Mouse (Mus musculus) left cerebral cortex, postnatal 10 days (tissue): ENCODE measurements around the gene Tmem201. TPM values are rescaled to one million over a fixed set of nuclear protein-coding genes. Genes with fewer than 3 reads are reported as not detected.
"Not testable (repeated sequence)": the region's sequence is repeated elsewhere in the genome, so short reads cannot be mapped to it uniquely, and the experiment has no call there.

Source experiments
- DNase-seq, 2 experiments: peaks; one replicate each; pipeline ENCODE4 v3.0.0; 2021 to 2022; ENCODE audit warnings: low spot score in 2 of 2, mixed read lengths in 1 of 2; ENCODE audit errors: extremely low spot score in 1 of 2
- intact Hi-C: fragments of 180-260 bp; cut with DNase I; formaldehyde crosslinking; loops from one replicate; pipeline ENCODE4 v1.15.1; 2025
- total RNA-seq, 2 experiments: library from RNA; stranded (reverse); gene quantifications; 2 replicates each; pipeline ENCODE4 v1.2.3; 2021

Tmem201 gene
- 10 to 100 TPM; 57.9 to 59.5 TPM for total RNA-seq

GRCm38 (mm10) chr4:149737383-149738324 is at the start of gene Tmem201:
Gene Tmem201, minus strand, starts transcription at chr4:149738044.
- DNase-seq: peak; percentile 91 to 97
- intact Hi-C loops: no loop called here

DNA sequence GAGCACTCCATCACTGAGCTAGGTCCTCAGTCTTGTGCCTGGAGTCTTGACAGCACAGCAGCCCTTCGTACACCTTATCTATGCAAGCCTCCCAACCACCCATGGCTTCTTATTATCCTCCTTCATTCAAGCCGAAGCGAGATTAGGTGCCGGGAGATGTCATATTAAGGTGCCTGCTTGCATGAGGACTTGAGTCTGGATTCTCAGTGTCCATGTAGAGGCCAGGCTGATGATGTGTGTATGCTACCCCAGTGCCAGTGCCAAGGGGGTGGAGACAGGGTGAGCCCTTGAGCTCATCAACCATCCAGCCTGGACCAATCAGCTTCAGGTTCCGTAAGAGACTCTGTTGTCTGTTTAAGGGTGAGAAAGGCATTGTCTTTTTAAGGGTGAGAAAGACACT is 47.1 kb upstream of the Tmem201 start:
- no peak for DNase-seq
- intact Hi-C loops: no loop called here

DNA sequence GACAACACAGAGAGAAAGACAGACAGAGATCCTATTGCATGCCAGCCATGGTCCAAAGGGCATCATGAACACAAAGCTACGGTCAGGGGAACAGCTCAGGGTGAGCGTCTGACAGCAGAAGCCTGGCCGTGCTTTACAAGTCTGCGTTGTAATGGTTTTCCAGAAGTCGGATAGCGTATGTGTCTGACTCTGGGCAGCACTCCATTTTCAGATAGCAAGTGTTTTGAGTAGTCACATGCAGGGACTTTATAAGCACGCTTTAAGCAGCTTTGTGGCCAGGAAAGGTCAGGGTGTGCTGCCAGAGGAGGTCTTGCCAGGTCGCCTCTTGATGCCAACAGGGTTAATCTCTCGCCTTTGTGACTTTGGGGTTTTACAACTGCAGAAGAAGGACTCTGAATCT is 46.5 kb upstream of the Tmem201 start:
- DNase-seq: no peak
- intact Hi-C loops: no loop called here

DNA sequence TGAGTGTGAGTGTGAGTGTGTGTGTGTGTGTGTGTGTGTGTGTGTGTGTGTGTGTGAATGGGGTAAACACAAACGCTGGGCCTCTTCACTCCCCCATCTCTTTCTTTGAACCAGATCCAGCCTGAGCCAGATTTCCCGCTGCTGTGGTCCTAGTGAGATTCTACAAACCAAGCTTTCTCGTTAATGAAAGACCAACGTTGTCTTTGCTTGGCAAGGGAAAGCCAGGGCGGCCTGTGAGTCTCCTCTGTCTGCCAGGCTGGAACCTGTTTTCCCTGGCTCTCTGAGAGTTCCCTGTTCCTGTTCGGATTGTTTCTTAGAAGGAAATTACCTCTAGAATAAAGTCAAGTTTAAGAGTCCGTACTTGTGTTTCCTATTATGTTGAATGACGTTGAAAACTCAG is 45.1 kb upstream of the Tmem201 start:
- intact Hi-C loops: no loop called here
- DNase-seq: peak in 1 of 2 experiments; percentile 61

DNA sequence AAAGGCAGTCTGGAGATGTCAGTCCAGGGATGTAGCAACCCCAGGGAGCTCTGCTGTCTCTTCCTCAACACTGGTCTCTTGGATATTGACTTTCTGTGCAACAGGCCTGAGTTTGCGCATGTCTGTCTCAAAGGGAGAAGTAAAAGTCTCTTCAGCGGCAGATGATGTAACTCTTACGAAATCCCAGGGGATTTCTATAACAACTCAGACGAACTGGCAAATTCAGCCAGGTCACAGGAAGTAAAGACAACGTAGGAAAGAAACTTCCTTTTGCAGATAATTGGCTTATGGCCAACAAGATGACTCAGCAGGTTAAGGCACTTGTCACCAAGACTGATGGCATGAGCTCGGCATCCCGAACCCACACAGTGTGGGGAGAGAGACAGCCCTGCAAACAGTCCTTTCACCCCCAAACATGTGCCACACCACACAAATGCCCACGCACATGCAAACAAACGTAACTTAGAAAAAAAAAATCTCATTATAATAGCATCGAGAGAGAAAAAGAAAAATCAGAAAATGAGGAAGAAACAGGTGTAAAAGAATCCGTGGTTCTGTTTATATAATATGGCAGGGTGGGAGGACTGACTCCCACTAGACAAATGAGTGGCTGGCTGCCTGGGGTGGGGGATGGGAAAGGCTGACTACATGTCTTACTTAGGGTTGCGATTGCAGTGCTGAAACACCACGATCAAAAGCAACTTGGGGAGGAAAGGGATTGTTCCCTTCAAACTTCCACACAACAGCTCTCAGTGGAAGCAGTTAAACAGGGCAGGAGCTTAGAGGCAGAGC is 42.9 kb upstream of the Tmem201 start:
- DNase-seq: no peak
- intact Hi-C loops: no loop called here

DNA sequence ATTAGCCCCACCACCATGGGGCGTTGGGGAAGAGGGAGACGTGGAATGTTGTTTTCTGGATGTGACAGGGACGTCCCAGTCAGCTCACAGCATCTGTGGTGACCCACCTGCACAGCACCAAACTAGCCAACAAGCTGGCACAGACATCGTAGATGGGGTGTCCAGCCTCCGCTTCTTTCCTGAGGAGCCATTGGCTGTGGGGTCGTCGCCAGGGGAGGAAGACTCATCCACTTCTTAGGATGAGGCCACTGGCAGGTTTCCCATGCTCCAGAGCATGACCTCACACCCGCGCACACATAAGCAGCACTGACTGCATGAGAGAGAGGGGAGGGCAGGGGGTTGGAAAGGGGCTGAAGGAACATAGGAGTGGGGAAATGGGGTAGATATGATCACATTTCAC is 42.1 kb upstream of the Tmem201 start:
- intact Hi-C loops: no loop called here
- DNase-seq: no peak

GRCm38 (mm10) chr4:149777126-149777525 is 39.3 kb upstream of the Tmem201 start:
- no peak for DNase-seq

GRCm38 (mm10) chr4:149775760-149776362 is 38.0 kb upstream of the Tmem201 start:
- intact Hi-C loops: no loop called here
- DNase-seq: no peak

More at GRCm38 (mm10) chr4:149777126-149777525, 39.3 kb upstream of the Tmem201 start:
- intact Hi-C loops: no loop called here

DNA sequence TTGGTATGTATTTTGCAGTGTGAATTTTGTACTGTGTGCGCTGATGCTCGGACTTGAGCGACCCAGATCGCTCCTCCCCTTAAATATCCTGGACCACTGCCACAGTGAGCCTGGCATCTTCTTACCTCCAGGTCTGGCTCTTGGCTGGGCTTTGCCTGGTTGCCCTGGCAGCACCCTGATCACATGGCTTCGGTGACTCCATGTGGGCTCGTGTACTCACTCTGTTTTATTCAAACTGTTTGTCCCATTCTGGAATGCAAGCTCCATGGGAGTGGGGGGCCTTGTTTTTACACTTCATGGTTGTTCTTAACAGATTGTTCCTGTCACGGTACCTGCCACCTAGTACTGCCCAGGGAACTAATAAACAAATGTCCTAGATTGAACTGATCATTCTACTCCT is 37.5 kb upstream of the Tmem201 start:
- DNase-seq: no peak
- intact Hi-C loops: no loop called here

- peak; percentile 91 to 98 for DNase-seq
- intact Hi-C loops: no loop called here
These were observed 36.2 kb upstream of the Tmem201 start, which contains the start of gene Slc25a33 for GRCm38 (mm10) chr4:149774094-149774470. Gene Slc25a33, minus strand, starts transcription at chr4:149774277.

DNA sequence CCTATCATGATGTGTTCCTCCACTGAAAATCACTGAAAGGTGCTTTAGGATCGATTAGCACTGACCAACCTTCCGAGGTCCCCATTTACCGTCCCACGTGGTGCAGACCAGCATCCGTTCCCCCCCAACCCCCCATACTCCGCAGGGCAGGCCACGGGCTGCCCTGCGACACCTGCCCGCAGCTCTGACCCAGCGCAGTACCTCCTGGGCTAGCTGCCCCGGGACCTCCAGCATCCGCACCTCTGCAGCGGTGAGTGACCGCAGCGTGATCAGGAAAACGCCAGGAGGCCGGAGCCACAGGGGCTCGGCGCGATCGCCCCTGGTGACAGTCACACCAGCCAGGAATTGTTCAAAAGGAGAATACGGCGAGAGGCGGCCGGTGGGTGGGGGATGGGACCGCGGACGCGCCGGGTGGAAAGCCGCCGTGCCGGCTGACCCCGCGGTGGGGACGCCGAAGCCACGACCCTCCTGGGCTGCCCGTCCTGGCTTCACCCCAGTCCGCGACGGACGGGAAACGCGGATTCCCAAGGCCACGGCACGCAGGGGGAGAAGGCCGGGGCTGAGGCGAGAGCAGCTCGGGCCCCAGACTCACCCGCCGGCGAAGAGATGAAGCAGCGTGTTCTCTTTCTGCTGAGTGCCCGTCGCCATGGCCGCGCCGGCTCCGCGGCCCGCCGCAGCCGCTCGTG is 35.7 kb upstream of the Tmem201 start:
- DNase-seq: peak in 1 of 2 experiments; percentile 72
- intact Hi-C loops: no loop called here

DNA sequence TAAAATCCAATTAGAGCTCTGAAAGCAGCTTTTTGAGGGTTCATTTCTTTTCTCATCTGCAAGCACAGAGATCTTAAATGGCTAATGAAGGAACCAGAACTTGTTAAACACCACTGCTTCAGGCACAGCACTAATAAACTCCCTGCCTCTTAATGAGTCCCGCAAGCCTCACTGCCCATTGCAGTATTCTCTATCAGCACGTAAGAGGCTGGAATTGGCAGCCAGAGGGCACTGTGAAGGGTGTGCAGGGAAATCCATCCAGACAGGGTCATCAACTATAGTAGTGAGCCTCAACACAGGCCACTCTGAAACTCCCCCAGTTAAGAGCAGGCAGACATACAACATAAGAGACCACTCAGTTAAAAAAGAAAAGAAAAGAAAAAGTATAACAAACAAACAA is 34.5 kb upstream of the Tmem201 start:
- intact Hi-C loops: no loop called here
- DNase-seq: no peak

GRCm38 (mm10) chr4:149765201-149765600 is 27.4 kb upstream of the Tmem201 start:
- DNase-seq: no peak
- intact Hi-C loops: no loop called here

DNA sequence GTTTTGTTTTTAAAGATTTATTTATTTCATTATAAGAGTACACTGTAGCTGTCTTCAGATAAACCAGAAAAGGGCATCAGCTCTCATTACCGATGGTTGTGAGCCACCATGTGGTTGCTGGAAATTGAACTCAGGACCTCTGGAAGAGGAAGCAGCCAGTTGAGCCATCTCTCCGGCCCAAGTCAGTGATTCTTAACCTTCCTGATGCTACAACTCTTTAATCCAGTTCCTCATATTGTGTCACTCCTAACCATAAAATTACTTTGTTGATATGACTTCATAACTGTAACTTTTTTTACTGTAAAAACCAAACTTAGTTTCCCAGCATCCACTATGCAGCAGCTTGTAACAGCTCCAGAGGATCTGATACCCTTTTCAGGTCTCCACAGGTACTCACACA is 25.5 kb upstream of the Tmem201 start:
- DNase-seq: no peak

GRCm38 (mm10) chr4:149759517-149759916 is 21.7 kb upstream of the Tmem201 start:
- no peak for DNase-seq
- intact Hi-C loops: no loop called here

More for the DNA sequence above, 25.5 kb upstream of the Tmem201 start:
- intact Hi-C loops: no loop called here

DNA sequence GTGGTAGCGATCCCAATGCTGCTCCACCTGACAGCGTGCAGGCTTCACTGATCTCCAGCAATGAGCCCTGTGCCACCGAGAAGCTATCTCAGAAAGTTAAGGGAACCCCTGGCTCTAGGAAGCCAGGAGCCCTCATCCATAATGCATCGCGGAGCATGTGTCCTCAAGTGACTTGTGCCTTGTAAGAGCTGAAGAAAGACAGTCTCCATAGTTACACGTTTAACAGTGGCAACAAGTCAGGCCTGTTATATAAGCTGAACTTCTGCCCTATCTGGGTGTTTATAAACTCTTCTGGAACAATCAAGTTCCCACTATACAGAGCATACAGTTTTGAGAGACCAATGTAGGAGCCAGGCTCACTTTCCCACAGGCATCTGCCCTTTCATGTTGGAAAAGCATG is 20.6 kb upstream of the Tmem201 start:
- DNase-seq: no peak

GRCm38 (mm10) chr4:149756546-149756945 is 18.7 kb upstream of the Tmem201 start:
- intact Hi-C loops: not testable (repeated sequence)

More for the DNA sequence above, 20.6 kb upstream of the Tmem201 start:
- intact Hi-C loops: no loop called here

DNA sequence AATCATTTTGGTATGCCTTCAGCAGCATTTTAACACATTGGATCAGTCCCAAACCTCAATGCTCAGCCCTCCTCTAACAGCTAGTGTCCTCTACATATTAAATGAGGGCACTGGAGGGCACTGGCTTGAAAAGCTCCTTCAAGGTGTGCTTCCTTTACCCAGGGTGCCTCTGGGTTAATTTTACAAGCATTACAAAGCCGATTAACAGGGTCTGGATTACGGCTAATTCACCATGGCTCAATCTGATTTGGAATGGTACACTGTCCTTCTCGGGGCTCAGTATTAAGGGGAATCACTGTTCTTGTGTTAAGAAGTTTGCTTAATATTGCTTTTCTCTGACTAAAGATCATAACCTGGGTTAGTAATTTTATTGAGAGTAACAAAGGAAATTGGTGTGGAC is 15.0 kb upstream of the Tmem201 start:
- no peak for DNase-seq
- intact Hi-C loops: loop anchor here (5.0 kb wide), 2 partner anchors 39 to 204 kb away; partner anchors contain the start of gene Spsb1

More at GRCm38 (mm10) chr4:149756546-149756945, 18.7 kb upstream of the Tmem201 start:
- DNase-seq: not testable (repeated sequence)
